Mouse (Mus musculus) Muller cell, postnatal 12 days (primary cell): ENCODE measurements around the gene Itfg1.
"Not testable (repeated sequence)": the region's sequence is repeated elsewhere in the genome, so short reads cannot be mapped to it uniquely, and the experiment has no call there.

Experiments used
- DNase-seq: peaks from one replicate; pipeline ENCODE4 v3.0.0-alpha.2; 2015; ENCODE audit errors: inconsistent ontology term

Itfg1 gene

GRCm38 (mm10) chr8:85840657-85841488 lies at the start of gene Itfg1, which contains the start of gene Phkb:
Itfg1 (minus strand) TSS chr8:85840921.
Phkb (plus strand) TSS chr8:85840959.
- peak; percentile 95 for DNase-seq

- no peak for DNase-seq
Measured at GRCm38 (mm10) chr8:85884811-85885210, 44.1 kb upstream of the Itfg1 start.

DNA sequence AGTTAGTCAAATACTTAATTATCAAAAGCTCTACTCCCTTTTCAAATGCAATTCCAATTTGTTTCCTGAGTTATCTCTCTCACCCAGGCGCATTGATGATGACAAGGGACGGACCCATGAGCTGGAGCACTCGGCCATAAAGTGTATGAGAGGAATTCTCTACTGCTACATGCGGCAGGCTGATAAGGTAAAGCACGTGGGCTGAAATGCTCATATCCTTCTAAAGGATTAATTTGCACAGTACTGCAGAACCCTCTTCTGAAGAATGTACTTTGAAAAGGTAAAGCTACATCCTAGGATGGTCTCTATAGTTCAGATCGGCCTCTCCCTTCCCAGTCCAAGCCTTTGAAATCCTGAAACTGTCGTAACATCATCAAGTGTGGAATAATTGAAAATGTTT lies 38.9 kb upstream of the Itfg1 start:
- no peak for DNase-seq

DNA sequence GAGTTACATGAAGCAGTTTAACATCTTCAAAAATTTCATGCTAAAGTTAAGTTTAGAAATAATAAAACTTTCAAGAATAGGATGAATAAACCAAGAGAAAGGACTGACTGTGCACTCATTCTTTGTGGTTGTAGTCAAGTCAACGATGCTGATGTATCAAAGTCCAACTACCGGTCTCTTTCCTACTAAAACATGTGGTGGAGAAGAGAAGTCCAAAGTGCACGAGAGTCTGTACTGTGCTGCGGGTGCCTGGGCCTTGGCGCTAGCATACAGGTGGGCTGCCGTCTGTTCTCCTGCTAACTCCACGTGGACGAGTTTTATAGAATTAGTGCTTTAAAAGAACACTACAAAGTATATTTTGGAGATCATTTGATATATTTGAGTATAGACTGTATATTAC lies 37.3 kb upstream of the Itfg1 start:
- DNase-seq: no peak

DNA sequence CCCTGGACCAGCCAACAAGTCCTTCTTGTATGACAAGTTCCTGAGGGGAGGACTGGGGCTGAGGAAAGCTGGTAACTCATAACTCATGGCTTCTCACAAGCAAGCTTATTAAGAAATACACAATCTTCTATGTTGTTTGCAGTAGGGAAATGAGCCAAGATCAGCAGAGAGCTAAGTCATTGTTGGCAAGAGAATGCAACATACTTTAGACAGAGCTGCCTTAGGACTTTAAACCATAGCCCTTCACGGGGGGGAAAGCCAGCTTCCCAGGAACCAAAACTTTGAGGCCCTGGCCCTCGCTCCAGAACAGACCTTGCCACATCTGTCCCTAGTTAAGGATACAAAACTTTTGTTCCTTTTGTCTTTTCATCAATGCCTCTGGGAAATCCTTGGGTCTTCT lies 30.9 kb upstream of the Itfg1 start:
- peak; percentile 62 for DNase-seq

DNA sequence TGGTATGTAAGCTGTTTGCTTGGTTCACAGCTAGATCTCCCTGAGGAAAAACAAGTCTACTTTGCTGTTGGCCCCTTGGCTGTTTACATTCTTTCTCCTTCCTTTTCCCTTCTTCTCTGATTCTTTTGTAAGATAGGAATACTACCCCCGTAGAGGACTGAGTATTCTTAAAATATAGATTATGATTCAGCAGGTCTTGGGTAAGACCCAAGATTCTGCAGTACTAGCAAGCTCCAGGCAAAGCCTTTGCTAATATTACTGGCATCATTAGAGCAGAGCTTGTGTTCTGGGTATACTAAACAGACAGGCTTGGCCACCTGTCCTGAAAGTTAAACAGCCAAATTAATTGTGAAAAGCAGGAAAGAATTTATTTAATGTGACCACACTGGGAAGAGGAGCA lies 21.7 kb upstream of the Itfg1 start:
- DNase-seq: no peak

GRCm38 (mm10) chr8:85860612-85861011 lies 19.9 kb upstream of the Itfg1 start:
- no peak for DNase-seq

DNA sequence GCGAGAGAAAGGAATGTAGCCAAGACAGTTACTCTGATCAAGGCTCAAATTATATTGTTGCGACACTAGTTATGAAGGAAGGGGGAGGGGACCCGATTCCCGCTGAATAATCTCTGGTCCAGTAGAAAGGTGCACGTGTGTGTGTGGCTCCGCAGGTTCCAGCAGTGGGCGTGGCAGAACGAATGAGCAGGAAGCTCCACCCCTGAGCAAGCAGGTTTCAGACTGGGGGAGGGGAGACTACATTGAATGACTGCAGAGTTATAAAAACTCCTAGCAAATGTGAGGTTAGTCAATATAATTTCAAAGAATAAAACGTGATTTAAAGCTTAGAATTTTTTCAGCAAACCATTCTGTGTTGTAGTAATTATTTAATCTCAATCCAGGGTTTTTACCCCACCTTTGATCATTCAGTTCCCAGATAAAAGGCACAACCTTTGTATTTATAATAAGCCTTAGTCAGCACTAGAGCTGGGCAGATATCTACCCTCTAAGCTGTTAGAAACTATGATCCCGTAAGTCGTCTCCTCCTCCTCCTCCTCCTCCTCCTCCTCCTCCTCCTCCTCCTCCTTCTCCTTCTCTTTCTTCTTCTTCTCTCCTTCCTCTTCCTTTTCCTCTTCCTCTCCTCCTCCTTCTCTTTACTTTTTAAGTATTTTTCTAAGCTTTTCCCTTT lies 16.6 kb upstream of the Itfg1 start:
- not testable (repeated sequence) for DNase-seq

DNA sequence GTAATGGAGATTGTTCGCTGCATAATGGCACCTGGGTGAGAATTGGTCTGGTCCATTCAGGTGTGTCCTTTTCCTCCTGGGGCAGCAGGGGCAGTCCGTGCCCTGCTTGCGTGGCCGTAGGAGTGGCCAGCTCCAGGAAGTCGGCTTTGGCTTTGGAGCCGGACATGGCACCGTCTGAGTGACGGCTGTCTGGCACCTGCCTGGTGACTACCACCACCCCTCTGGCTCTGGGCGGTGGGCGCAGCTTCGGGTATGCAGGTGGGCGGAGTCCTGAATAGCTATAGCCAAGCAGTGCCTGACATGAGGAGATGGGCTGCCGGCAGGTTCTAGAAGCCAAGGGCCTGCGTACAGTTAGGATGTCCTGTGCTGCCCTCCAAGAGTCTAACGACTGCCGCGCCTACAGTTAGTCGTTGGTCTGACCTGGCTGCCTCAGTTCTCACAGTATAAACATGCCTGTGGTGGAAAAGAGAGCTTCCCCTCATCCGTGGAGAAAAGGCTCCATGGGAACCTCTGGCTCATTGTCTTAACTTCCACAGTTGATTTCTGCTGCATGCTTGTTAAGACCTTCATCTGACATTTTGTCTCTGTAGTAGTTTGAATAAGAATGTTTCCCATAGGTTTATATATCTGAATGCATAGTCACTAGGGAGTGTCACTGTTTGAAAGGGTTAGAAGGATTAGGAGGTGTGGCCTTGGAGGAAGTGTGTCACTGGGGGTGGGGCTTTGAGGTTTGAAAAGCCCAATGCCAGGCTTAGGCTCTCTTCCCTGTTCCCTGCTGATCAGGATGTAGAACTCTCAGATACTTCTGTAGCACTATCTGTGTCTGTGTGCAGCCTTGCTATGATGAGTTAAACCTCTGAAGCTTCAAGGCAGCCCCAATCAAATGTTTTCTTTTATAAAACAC lies 13.8 kb upstream of the Itfg1 start:
- no peak for DNase-seq

DNA sequence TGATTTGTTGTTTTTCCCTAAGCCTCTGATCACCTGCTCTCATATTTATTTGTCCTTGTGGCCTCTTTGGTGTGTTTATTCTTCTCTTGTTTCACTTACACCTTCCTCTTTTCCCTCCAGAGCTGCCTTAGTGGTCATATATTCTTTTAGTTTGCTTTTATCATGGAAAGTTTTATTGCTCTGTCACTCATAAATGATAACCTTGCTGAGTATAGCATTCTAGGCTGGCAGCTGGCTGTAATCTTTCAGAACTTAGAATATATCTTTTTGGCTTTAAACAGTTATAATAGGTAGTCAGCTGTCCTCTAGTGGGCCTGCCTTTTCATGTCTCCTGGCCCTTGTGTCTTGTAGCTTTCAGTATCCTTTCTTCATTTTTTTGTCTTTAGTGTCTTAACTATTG lies 5.2 kb upstream of the Itfg1 start:
- DNase-seq: no peak

GRCm38 (mm10) chr8:85841489-85841795 lies 721 bp upstream of the Itfg1 start:
- no peak for DNase-seq

GRCm38 (mm10) chr8:85839916-85840656 lies 635 bp downstream of the Itfg1 start:
- no peak for DNase-seq

GRCm38 (mm10) chr8:85813621-85814020 lies 27.1 kb downstream of the Itfg1 start:
- no peak for DNase-seq

DNA sequence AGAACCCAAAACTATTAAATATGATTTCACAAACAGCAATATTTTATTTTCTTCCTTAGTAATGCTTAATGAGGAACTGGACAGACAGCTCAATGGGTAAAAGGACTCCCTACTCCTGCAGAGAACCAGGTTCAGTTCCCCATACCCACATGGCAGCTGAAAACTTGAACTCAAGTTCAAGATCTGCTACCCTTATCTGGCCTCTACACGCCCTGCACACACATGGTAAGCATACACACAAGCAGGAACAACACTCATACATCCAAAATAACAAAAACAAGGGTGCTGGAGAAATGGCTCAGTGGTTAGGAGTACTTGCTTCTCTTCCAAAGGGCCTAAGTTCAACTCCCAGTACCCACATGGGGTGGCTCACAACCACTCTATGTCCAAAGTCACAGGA lies 39.3 kb downstream of the Itfg1 start:
- no peak for DNase-seq

GRCm38 (mm10) chr8:85800164-85800563 lies 40.6 kb downstream of the Itfg1 start:
- no peak for DNase-seq

DNA sequence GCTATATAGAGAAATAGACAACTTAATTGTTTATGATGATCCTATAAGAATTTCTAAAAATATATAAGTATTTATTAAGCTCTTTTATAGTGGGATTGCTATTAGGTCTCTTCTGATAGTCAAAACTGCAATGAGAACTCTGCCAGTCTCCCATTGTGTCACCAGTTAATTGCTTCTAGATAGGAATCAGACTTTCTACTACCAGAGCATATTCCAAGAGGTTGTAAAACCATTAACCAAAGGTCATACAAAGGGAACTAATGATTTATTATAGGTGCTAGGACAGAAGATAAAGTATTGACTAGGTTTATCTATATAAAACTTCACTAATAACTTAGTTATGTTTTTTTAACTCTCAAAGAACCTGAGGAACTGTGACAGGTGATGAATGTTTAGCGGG lies 44.3 kb downstream of the Itfg1 start:
- DNase-seq: not testable (repeated sequence)

DNA sequence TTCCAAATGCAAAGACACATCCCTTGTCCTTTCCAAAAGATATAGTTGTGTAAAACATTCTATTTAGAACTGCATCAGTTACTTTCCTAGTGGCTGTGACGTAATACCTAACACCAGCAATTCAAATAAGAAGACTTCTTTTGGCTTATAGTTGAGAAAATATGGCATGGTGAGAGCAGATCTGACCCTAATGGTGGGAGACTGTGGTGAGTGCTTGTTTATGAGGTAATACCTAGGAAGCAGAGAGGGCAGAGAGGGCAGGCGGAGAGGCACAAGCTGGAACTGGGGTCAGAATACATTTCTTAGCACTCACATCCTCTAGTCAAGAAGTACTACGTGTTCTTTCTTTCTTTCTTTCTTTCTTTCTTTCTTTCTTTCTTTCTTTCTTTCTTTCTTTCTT lies 52.4 kb downstream of the Itfg1 start:
- no peak for DNase-seq

DNA sequence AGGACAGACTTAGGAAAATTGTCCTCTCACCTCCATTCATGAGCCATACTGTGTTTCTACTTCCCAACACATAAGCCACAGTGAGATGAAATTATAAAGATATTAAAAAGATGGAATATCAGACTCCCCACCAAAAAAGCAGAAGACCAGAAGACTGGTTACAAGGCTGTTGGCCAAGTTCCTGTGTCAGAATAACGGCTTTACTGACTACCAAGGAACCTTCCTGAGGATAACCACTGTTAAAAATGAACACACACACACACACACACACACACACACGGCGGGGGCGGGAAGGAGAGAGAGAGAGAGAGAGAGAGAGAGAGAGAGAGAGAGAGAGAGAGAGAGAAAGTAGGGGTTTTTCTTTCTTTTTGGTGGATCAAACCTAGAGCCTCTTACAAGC lies 52.8 kb downstream of the Itfg1 start:
- no peak for DNase-seq

DNA sequence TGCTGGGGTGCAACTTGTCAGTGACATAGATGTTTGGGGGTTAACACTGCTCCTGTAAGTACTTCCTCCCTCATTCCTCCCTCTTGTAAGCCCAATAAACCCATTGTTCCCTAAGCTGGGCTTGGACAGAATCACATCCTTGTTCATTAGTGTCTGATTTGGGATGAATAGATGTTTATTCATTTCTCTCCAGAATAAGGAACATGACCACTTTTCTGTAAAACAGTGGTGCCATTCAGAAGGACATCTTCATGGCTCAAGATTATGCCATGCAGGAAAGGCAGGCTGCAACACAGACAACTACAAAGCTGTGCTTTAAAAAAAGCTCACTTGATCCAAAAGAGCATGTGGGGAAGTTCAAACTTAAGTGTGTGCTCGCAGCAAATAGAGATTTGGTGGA lies 55.2 kb downstream of the Itfg1 start:
- DNase-seq: peak; percentile 68

- no peak for DNase-seq
Measured at GRCm38 (mm10) chr8:85783871-85784270, 56.9 kb downstream of the Itfg1 start.

DNA sequence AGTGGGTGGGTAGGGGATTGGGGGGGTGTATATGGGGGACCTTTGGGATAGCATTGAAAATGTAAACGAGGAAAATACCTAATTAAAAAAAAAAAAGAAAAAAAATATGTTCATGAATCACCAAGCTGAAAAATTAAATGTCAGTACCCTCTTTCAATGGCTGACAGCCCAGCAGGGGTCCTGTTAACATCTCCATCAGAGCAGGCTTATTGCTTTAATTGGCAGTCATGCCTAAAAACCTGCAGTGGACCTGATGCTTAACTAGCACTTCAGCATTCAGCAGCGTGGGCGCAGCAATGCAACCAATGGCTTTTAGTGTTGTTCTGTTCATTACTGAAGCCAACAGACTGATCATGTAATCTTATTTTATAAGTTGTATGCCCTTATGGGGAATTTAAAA lies 60.6 kb downstream of the Itfg1 start:
- DNase-seq: peak; percentile 80

GRCm38 (mm10) chr8:85745053-85745452 lies 95.7 kb downstream of the Itfg1 start:
- no peak for DNase-seq
